Mouse (Mus musculus) liver, embryonic 16.5 days (tissue): Measurements from ENCODE around the gene Fam3b. TPM values are rescaled to one million over a fixed set of nuclear protein-coding genes. Genes with fewer than 3 reads are reported as not detected.

Experiments
- ATAC-seq: fragments of 200-750 bp; cut with Nextera tagmentation; 2 replicates; pipeline ENCODE4 v1.8.0; 2017; ENCODE audit warnings: low read depth, mild to moderate bottlenecking, moderate number of reproducible peaks, moderate library complexity
- H3K27ac ChIP-seq: fragments of 300-500 bp; sonication (generic); 2 replicates; pipeline ENCODE4 v1.5.1; 2014; ENCODE audit warnings: mild to moderate bottlenecking, low read length
- H3K27me3 ChIP-seq: fragments of 300-500 bp; sonication (generic); 2 replicates; pipeline ENCODE4 v1.6.1; 2014; ENCODE audit warnings: low read depth, low read length, mixed read lengths; ENCODE audit not compliant: control insufficient read depth, insufficient read depth
- H3K36me3 ChIP-seq: fragments of 300-500 bp; sonication (generic); 2 replicates; pipeline ENCODE4 v1.6.1; 2014; ENCODE audit warnings: mild to moderate bottlenecking; ENCODE audit not compliant: control insufficient read depth, insufficient read depth
- H3K4me1 ChIP-seq: fragments of 300-500 bp; sonication (generic); 2 replicates; pipeline ENCODE4 v1.6.1; 2014; ENCODE audit warnings: low read depth, low read length, mixed read lengths; ENCODE audit not compliant: control insufficient read depth
- H3K4me2 ChIP-seq: fragments of 300-500 bp; sonication (generic); 2 replicates; pipeline ENCODE4 v1.6.1; 2014; ENCODE audit warnings: low read depth, low read length, mixed read lengths
- H3K4me3 ChIP-seq: fragments of 300-500 bp; sonication (generic); 2 replicates; pipeline ENCODE4 v1.5.1; 2014; ENCODE audit warnings: low read depth, mild to moderate bottlenecking, low read length
- H3K9ac ChIP-seq: fragments of 300-500 bp; sonication (generic); 2 replicates; pipeline ENCODE4 v1.6.1; 2014; ENCODE audit warnings: low read depth, low read length
- H3K9me3 ChIP-seq: fragments of 300-500 bp; sonication (generic); replicated peaks from 2 replicates; pipeline ENCODE4 v1.6.1; 2016; ENCODE audit warnings: low read length; ENCODE audit not compliant: control insufficient read depth
- WGBS: fragments of 180-500 bp; shearing (Covaris S2); extraction: QIAGEN DNeasy Blood & Tissue Kit; methylation state at CpG from one replicate; pipeline ENCODE4 v1.1.7; 2014; ENCODE audit not compliant: insufficient replicate concordance; 5-methylcytosine and 5-hydroxymethylcytosine counted together
- polyA plus RNA-seq: library from polyadenylated mRNA; unstranded; fragments of >200 nt; fragmentation: Nextera tagmentation; extraction: Ambion mirVana; gene quantifications from 2 replicates; pipeline ENCODE4 v1.2.1, GENCODE M21; 2015

The Fam3b gene
- polyA plus RNA-seq, 1 experiment from 2014 or later: not detected

GRCm38 (mm10) chr16:97523024-97523423, 8.4 kb upstream of the Fam3b start:
- no peak overlapping the region for H3K4me2 ChIP-seq
- H3K4me3 ChIP-seq: no peak overlapping the region
- H3K9me3 ChIP-seq: no peaks in the 10 kb centered on the region
- H3K27me3 ChIP-seq: no peaks in the 10 kb centered on the region
- no peaks in the 10 kb centered on the region for H3K36me3 ChIP-seq
- 0% methylated on average over 1 of the region's 1 CpGs for WGBS
- H3K27ac ChIP-seq: no peak overlapping the region
- no peak overlapping the region for H3K9ac ChIP-seq
- ATAC-seq: no peak
- H3K4me1 ChIP-seq: no peaks in the 10 kb centered on the region

- no peak overlapping the region for H3K9ac ChIP-seq
Measured at GRCm38 (mm10) chr16:97521983-97522382, 7.4 kb upstream of the Fam3b start.

DNA sequence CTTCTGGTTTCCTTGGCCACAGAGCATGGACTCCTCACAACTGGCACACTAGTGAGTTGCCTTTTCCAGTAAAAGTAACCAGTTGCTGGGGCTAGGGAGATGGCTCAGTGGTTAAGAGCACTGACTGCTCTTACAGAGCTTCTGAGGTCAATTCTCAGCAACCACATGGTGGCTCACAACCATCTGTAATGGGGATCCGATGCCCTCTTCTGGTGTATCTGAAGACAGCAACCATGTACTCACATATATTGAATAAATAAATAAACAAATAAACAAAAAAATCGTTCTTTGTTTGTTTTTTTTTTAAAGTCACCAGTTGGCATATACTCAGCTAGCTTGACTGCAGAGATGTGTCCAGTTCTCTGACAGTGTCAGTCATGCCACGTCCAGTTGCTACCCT, 1.7 kb upstream of the Fam3b start:
- Histone ChIP-seq H3K36me3 (no peaks in the 10 kb centered on the region), H3K4me2 (no peak overlapping the region), H3K9ac (no peak overlapping the region), H3K27ac (no peak overlapping the region), H3K27me3 (no peaks in the 10 kb centered on the region), H3K4me1 (no peaks in the 10 kb centered on the region), H3K4me3 (no peak overlapping the region), H3K9me3 (no peaks in the 10 kb centered on the region)
- no peak for ATAC-seq
- 50% methylated on average over 3 of the region's 3 CpGs for WGBS

More at GRCm38 (mm10) chr16:97521983-97522382, 7.4 kb upstream of the Fam3b start:
- WGBS: 65% methylated on average over 6 of the region's 6 CpGs
- Histone ChIP-seq H3K9me3 (no peaks in the 10 kb centered on the region), H3K27ac (no peak overlapping the region), H3K36me3 (no peaks in the 10 kb centered on the region), H3K27me3 (no peaks in the 10 kb centered on the region), H3K4me3 (no peak overlapping the region), H3K4me1 (no peaks in the 10 kb centered on the region), H3K4me2 (no peak overlapping the region)
- no peak for ATAC-seq

DNA sequence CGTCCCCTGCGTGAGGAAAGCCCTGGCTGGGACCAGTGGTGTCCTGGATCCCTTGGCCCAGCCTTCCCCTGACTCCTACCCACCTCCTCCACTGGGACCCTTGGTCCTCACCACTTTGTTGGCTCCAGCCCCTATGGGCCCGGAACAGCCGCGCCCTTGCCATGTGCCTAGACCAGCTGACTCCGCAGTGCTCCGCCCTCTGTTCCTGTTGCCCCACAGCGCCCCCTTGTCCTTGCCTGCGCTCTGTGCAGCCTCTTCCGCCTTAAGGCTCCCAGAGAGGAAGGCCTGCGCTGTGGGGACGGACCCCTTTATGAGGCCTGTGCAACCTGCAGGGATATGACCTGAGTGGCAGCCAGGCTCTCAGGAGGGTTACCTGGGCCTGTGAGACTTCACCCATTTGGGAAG, 2.3 kb downstream of the Fam3b start:
- ATAC-seq: no peak
- no peak overlapping the region for H3K27ac ChIP-seq
- no peak overlapping the region for H3K4me3 ChIP-seq
- no peaks in the 10 kb centered on the region for H3K9me3 ChIP-seq
- no peak overlapping the region for H3K9ac ChIP-seq
- no peak overlapping the region for H3K4me2 ChIP-seq
- 76% methylated on average over 12 of the region's 12 CpGs for WGBS
- H3K36me3 ChIP-seq: no peaks in the 10 kb centered on the region
- no peaks in the 10 kb centered on the region for H3K4me1 ChIP-seq
- H3K27me3 ChIP-seq: no peaks in the 10 kb centered on the region

DNA sequence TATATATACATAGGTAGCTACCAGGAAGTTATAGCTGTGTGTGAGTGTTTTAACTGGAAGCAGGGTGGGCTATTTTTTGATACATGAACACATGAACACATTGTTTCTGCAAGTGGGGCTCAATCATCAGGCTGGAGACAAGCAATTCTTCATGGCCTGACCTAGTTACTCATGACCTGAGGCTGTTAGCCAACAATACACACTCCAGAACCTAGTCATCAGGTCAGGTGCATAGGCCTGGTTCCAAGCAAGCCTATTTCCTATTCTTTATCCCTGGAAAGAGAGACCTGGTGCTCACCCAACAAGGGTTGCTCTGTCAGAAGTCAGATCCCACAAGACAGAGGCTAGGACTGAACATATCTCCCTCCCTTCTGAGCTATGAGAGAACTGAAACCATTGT, 3.1 kb downstream of the Fam3b start:
- H3K4me1 ChIP-seq: no peaks in the 10 kb centered on the region
- no peak overlapping the region for H3K4me2 ChIP-seq
- no peak overlapping the region for H3K27ac ChIP-seq
- no peaks in the 10 kb centered on the region for H3K27me3 ChIP-seq
- no peaks in the 10 kb centered on the region for H3K36me3 ChIP-seq
- H3K9me3 ChIP-seq: no peaks in the 10 kb centered on the region
- H3K9ac ChIP-seq: no peak overlapping the region
- H3K4me3 ChIP-seq: no peak overlapping the region
- no peak for ATAC-seq

GRCm38 (mm10) chr16:97510849-97511248, 3.8 kb downstream of the Fam3b start:
- ATAC-seq: no peak
- WGBS: 28% methylated on average over 5 of the region's 5 CpGs
- H3K4me1 ChIP-seq: no peaks in the 10 kb centered on the region
- H3K9ac ChIP-seq: no peak overlapping the region
- H3K36me3 ChIP-seq: no peaks in the 10 kb centered on the region
- no peaks in the 10 kb centered on the region for H3K9me3 ChIP-seq
- H3K4me3 ChIP-seq: no peak overlapping the region
- H3K4me2 ChIP-seq: no peak overlapping the region
- H3K27ac ChIP-seq: no peak overlapping the region
- no peaks in the 10 kb centered on the region for H3K27me3 ChIP-seq

DNA sequence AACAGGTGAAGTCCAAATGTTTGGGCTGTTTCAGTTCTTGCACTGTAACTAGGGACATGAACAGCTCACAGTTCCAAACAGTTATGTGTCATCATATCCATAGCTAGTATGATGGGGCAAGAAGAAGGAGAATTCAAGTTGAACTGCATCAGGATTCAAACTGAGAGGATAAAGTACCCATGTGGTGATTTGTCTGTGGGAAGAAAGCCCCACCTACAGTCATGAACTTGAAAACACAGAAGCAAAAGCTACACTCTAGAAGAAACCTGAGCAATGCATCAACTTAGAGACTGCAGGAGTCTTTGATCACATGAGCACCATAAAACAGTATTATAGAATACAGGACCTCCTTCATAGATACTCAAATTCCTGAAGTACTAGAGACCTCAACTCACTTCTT, 6.8 kb downstream of the Fam3b start:
- no peaks in the 10 kb centered on the region for H3K9me3 ChIP-seq

GRCm38 (mm10) chr16:97504793-97505192, 9.8 kb downstream of the Fam3b start:
- no peak for ATAC-seq
- Histone ChIP-seq H3K4me3 (no peak overlapping the region), H3K9ac (no peak overlapping the region), H3K4me1 (no peaks in the 10 kb centered on the region), H3K9me3 (no peaks in the 10 kb centered on the region), H3K36me3 (no peaks in the 10 kb centered on the region), H3K27me3 (no peaks in the 10 kb centered on the region), H3K27ac (no peak overlapping the region), H3K4me2 (no peak overlapping the region)
- WGBS: 57% methylated on average over 3 of the region's 3 CpGs

More for the DNA sequence above, 6.8 kb downstream of the Fam3b start:
- ATAC-seq: no peak
- H3K9ac ChIP-seq: no peak overlapping the region
- H3K27me3 ChIP-seq: no peaks in the 10 kb centered on the region
- no peak overlapping the region for H3K27ac ChIP-seq
- no peak overlapping the region for H3K4me2 ChIP-seq
- no peak overlapping the region for H3K4me3 ChIP-seq
- H3K36me3 ChIP-seq: no peaks in the 10 kb centered on the region
- no peaks in the 10 kb centered on the region for H3K4me1 ChIP-seq

- H3K36me3 ChIP-seq: no peaks in the 10 kb centered on the region
- H3K9ac ChIP-seq: no peak overlapping the region
- no peaks in the 10 kb centered on the region for H3K27me3 ChIP-seq
- H3K27ac ChIP-seq: no peak overlapping the region
- H3K4me2 ChIP-seq: no peak overlapping the region
- ATAC-seq: no peak; the same call in 1 of the 2 replicates
- WGBS: 37% methylated on average over 3 of the region's 3 CpGs
- H3K4me1 ChIP-seq: no peaks in the 10 kb centered on the region
- H3K4me3 ChIP-seq: no peak overlapping the region
- no peaks in the 10 kb centered on the region for H3K9me3 ChIP-seq
Measured at GRCm38 (mm10) chr16:97503849-97504248, 10.8 kb downstream of the Fam3b start.

- no peaks in the 10 kb centered on the region for H3K4me1 ChIP-seq
- no peak overlapping the region for H3K4me3 ChIP-seq
- WGBS: 73% methylated on average over 7 of the region's 7 CpGs
- H3K27ac ChIP-seq: no peak overlapping the region
- no peak for ATAC-seq
- no peaks in the 10 kb centered on the region for H3K36me3 ChIP-seq
- no peak overlapping the region for H3K9ac ChIP-seq
- no peaks in the 10 kb centered on the region for H3K9me3 ChIP-seq
- H3K27me3 ChIP-seq: no peaks in the 10 kb centered on the region
- H3K4me2 ChIP-seq: no peak overlapping the region
Measured at GRCm38 (mm10) chr16:97500901-97501300, 13.7 kb downstream of the Fam3b start.
